Mouse (Mus musculus): ENCODE results near the gene Ttc17. TPM values are rescaled to one million over a fixed set of nuclear protein-coding genes. Genes with fewer than 3 reads are reported as not detected.

Gene Ttc17
- polyA plus RNA-seq (2012; rRNA removed; ENCODE audit: low replicate concordance), result 18.6 and 21.8 TPM in 2 replicates

DNA sequence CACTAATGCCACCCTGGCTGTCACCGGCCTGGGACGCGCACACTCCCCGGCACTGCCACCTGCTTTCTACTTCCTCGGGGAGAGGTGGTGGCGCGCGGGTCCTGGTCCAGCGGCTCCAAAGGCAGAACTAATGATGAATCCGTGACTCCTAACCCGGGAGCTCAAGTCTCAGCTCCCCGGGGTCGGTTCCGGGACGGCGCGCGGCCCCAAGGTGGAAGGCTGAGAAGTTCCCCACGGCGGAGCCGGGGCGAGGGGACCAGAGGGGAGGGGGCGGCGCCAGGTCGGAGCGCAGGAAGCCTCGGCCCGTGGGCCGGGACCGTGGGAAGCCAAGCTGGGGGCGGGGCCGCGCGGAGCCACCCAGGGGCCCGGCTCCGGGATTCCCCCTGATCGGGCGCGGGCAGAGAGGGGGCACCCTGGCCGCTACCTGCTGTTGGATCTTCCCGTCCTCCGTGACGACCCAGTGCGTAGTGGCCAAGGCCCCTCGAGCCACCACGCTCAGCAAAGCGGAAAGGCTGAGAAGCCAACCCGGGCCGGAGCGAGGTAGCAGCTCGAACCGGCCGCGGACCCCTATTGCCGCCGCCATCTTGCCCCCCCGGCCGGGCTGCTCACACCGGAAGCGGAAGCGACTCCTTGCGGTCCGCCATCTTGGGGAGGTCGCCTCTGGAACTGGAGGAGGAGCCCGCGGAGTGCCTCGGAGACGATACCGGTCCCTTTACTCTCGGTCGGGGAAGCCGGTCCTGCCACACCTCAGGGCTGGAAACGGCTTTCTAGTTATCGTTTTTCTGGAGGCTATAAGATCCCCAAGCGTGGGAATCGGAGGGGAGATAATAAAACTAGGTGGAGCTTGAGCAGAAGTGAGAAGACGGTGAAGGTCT is at the start of gene Ttc17:
Gene Ttc17, minus strand, starts transcription at position 607 of the 875 bp plus-strand sequence.

Other genes with a start within 250 kb of the Ttc17 start
- gene Hsd17b12, start 248.7 kb downstream of the Ttc17 start, polyA plus RNA-seq (2012; rRNA removed; ENCODE audit: low replicate concordance), result 63.5 and 116 TPM in 2 replicates
- 18.8 and 38.3 TPM in 2 replicates for gene Api5, start 31.4 kb upstream of the Ttc17 start, polyA plus RNA-seq (2012; rRNA removed; ENCODE audit: low replicate concordance)

Data from subcutaneous adipose tissue, adult 2 months (tissue).